Mouse (Mus musculus): ENCODE data around the gene Prss41.

GRCm38 (mm10) chr17:23836006-23836575, 7.9 kb downstream of the Prss41 start, which contains the start of gene Prss33:
- TF ChIP-seq CTCF (IDR thresholded peaks at IDR 0.05; ENCODE audit: low read depth) = no peak
- no peak for TF ChIP-seq EP300 (IDR thresholded peaks at IDR 0.05; ENCODE audit: low read depth)

Measured in heart, postnatal 0 days (tissue).